Mouse (Mus musculus) ES-Bruce4 (cell line): ENCODE measurements around the gene Ap2m1.

Experiments
- EP300 ChIP-seq: IDR thresholded peaks from 2 replicates; pipeline ENCODE4 v1.6.1; 2011; ENCODE audit warnings: low read depth, low read length; ENCODE audit not compliant: insufficient read depth
- POLR2A ChIP-seq: IDR thresholded peaks from one replicate; pipeline ENCODE4 v1.8.1; 2011; ENCODE audit warnings: low read length; ENCODE audit not compliant: insufficient read depth

- TF ChIP-seq EP300: no peak
- TF ChIP-seq POLR2A: no peak
Observed at GRCm38 (mm10) chr16:20551691-20552090, 16.4 kb downstream of the Ap2m1 start.
